Mouse (Mus musculus) embryo, embryonic 10 days (tissue): Measurements from ENCODE around the gene Elob.

ENCODE experiments used
- DNase-seq: peaks from one replicate; pipeline ENCODE4 v3.0.0-alpha.2; 2015; ENCODE audit warnings: low spot score

The Elob gene

DNA sequence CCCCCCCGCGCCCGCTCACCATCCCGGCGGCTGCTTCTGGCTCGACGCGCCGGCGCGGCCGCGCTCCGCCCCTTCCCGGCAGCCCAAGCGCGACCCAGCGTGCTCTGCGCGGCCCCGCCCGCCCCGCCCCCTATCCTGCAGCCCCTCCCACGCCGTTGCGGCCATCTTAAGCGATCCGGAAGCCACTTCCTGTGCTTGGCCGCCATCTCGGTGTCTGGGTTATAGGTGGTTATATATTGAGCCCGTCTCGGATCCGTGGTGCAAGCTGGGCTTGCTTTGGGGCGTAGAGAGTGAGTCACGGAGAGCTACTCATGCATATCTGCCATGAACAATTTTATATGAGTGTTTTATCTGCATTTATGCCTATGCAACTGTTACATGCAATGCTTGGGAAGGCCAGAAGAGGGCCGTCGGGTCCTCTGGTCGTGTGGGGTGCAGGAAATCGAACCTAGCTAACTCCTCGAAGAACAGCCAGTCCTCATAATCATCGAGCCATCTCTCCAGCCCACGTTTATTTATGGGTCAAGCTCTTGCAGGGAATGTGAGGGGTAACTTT is at the start of gene Elob:
Gene Elob, minus strand, starts transcription at position 73 of the 556 bp plus-strand sequence.
- DNase-seq = peak; percentile 93

DNA sequence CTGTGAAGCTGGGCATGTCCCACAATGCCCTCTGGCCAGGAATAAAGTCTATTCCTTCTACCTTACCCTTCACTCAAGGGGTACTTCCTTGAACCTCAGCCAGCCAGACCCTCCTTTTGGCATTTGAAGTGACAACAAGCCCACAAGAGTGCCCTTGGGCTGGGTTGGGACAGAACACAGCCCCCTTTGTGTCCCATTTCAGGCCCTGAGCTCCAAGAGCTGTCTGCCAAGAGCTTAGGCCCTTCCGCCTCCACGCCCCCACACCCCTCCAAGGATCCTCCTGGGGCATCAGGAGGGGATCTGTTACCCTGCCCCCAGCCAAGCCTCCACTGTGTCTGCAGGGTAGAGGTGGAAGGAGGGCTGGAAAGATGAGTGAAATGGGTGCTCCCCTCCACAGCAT is 48.2 kb upstream of the Elob start:
- DNase-seq = no peak

DNA sequence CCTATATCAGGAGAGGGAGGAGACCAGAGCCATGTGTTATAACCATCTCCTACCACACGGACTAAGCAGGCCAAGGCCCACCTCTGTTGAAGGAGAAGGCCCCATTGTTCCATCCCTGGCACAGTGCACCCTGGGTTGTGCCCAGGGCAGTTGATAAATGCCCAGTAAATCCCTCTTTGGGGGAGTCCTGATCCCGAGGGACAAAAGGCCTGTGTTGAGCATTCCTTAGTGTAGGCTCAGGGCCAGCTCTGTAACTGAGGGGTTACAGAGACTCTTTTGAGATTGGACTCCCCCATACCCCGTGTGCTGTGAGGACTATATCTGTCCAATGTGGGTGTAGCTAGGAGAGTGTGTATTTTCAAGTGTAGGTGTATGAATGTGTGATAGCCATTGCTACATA is 47.8 kb upstream of the Elob start:
- DNase-seq = no peak

DNA sequence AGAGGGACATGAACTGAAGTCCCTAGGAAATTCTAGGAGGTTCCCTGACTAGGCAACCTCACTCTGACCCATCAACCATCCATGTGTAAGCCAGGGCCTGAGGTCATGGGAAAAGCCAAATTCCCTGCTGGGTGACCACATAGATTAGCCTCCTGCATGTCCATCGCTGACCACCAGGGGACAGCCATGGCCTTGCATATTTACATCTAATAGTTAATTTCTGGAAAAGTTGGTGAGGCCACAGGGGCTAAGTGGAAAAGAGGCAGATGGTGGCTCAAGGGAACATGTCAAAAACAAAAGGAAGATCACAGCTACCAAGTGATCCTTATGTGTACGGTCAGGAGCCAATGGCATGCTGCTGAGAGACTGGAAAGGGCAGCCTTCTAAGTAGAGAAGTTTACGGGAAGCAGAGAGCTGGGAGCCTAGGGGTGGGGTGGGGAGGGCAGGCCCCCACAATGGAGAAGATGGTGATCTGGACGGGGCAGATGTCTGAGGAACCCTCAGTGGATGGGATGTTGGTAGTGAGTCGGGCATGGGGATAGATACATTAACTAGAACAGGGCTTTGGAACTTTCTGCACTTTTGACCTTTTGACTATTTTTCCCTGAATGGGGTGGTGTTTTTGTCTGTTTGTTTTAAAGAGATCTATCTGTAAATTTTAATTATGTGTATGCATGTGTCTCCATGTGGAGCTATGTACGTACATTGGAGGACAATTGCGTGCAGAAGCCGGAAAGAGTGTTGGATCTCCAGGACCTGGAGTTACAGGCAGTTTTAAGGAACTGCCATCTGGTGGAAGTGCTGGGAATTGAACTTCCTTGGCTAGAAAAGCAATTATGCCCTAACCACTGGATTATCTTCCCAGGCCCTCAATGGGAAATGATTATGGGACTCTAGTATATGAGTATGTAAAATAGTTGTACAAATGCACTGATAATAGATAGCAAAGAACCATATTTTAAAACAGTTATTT is 45.2 kb upstream of the Elob start:
- peak; percentile 86 for DNase-seq

DNA sequence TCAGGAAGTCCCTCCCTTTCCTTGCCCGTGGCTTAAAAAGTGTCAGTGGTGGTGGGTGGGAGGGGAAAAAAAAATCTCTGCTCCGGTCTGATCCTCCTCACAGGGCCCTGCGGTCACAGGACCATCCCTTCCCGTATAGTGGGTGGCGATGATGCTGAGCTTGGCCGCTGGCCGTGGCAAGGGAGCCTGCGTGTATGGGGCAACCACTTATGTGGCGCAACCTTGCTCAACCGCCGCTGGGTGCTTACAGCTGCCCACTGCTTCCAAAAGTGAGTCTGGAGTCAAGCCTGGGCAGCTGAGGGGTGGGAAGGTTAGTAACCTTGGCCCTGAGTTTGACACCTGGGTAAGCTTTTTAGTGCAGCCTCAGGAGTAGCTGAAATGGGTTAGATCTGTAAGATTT is 39.6 kb upstream of the Elob start:
- DNase-seq = no peak

DNA sequence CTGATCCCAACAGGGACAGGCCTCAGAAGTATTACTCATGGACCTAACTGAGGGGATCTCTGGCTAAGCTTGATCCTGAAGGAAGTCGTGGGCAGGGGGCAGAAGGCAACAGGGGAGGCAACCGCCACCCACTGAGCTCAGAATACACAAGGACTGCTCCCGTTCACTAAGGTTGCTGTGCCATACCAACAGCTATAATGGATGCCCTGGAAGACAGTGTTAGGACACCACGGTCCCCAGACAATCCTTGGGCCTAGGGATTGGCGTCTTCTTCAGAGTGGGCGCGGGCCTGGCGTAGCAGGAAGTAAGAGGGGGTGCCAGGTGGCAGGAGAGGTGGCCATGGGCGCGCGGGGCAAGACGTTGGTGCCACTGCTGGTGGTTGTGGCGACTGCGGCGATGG is 38.8 kb upstream of the Elob start, which contains the start of gene Prss21:
Gene Prss21, plus strand, starts transcription at position 301 of the 400 bp plus-strand sequence.
- DNase-seq = no peak

DNA sequence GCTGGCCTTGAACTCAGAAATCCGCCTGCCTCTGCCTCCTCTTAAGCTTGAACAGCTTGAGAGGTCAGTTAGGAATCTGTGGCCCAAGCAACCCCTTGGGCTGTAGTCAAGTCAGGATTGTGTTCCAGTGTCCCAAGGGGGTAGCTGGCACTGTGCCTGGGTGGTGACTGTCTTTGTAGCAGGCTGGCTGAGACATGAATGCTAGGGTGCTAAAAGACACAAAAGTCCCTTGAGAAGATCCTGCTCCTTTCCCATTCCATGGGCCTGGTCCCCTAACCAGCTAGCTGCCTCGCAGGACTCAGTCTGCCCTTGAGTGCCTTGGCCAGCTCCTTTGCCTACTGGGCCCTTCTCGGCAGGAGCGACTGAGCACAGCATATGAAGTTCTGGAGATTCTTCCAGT is 34.0 kb upstream of the Elob start:
- no peak for DNase-seq

DNA sequence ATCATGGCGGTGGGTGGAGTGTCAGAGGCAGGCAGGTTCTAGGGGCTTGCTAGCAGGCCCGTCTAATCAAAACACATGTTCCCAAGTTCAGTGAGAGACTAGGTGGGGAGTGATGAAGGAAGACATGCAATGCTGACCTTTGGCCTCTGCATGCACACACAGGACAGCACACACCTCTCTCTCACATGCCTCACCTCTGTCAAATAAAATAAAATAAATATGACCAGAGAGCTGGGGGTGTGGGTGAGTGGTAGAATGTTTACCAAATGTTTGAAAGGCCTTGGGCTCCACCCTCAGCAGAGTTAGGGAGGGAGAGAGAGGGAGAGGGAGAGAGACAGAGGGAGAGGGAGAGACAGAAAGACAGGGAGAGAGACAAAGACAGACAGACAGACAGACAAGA is 29.0 kb upstream of the Elob start:
- DNase-seq = no peak

DNA sequence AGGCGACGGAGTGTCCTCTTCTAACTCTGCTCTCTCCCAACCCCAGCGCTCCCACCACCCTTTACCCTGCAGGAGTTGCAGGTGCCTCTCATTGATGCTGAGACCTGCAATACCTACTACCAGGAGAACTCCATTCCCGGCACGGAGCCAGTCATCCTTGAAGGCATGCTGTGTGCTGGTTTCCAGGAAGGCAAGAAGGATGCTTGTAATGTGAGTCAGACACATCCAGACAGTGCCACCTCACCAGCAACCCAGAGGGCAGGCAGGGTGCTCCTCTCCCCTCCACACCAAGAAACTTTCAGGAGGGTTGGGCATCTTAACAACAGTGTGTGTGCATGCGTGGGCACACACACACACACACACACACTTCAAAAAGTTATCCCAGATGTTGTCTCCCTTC is 28.3 kb upstream of the Elob start:
- no peak for DNase-seq

DNA sequence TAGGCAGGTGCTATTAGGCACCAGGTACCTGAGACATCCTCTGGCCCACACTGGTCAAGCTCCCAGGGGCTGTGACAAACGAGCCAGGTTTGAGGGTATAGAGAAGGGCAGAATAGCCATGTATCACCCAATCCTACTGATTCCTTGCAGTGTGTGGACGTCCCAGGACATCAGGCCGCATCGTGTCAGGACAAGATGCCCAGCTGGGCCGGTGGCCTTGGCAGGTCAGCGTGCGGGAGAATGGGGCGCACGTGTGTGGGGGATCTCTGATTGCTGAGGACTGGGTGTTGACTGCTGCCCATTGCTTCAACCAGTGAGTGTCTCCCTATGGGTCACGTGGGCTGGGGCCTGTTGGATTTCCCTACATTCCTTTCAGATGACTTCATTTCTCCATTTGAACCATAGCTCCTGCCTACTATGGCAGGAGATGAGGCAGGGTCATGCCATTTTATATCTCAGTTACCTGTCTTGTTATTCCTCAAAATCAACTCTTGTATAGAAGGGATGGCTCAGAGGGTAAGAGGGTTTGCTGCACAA is 25.4 kb upstream of the Elob start:
- DNase-seq = no peak

DNA sequence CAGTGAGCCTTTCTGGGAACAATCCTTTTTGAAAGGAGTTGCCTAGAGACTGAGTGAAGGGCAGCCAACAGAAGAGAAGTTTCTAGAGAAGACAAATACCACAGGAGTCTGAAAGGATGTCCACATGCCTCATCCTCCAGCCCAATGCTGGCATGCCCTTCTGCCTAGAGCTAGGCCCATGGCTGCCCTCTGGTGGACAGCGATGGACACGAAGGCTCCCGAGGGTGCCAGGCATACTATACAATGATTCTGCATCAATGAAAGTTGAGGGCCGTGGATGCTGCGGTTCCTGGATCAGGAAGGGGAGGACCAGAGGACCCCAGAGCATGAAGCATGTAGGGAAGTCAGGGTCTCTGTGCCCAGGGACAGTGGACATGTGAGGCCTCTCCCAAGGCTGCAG is 24.4 kb upstream of the Elob start:
- peak; percentile 74 for DNase-seq

DNA sequence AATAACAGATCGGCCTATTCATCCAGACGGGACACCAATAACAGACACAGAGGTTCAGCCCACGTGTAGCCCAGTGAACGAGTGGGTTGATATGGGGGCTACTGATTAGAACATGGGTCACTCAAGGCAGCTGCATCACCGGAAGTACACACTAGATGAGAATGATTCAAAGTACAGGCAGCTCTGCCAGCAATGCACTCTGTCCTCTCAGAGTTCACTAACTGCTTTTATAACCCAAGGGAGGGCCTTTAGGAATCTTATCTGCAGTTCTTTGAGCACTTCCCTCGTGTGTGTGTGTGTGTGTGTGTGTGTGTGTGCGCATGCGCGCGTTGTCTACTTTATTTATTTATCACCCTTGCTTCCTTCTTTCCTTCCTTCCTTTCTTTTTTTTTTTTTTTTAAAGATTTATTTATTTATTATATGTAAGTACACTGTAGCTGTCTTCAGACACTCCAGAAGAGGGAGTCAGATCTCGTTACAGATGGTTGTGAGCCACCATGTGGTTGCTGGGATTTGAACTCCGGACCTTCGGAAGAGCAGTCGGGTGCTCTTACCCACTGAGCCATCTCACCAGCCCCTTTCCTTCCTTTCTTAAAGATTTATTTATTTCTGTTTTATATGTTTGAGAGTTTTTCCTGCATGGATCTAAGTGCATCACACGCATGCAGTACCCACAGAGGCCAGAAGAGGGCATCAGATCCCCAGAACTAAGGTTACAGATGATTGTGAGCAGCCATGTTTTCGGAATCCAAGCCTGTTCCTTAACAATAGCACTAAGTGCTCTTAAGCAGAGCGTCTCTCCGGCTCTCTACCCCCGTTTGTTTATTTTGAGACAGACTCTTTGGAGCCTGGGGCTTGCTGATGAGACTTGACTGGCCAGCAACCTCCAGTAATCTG is 22.2 kb upstream of the Elob start:
- DNase-seq = peak; percentile 86

DNA sequence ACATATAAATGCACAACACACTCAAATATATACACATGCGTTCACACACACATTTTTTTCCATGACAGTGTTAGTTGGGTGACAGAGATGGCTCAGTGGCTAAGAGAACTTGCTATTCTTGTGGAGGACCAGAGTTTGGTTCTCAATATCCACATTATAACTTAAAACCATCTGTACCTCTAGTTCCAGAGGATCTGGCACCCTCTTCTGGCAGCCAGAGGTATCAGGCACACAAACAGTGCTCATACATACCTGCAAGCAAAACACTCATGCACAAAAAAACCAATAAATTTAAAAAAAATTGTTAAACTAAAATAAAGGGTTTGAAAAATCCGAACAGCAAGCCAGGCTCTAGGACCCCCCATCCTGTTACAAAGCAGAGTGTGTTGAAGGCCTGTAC is 21.1 kb upstream of the Elob start:
- no peak for DNase-seq

DNA sequence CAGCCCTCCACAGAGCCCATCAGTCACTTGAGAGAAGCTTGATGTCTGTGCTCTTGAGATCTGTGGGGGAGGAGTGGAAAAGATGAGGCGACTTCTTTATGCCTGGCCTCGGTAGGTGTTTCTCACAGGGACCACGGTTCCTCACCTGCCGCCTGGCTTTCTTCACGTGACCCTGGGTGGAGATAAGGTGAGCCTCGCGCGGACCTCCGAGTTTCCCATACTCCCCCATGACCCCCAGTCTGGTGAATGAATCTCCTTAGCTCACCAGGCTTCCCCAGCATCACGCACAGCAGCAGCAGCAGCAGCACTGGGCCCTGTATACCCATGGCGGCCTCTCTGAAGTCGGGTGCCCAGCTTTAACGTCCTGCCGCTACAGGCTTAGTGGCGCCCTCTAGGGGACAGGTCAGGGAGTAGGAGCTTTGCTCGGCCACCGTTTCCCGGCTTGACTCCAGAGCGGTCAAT is 14.9 kb upstream of the Elob start, which contains the start of the genes Prss32 and Prss41:
Gene Prss32, plus strand, starts transcription at position 44 of the 462 bp plus-strand sequence.
Gene Prss41, minus strand, starts transcription at position 361 of the 462 bp plus-strand sequence.
- peak; percentile 73 for DNase-seq

DNA sequence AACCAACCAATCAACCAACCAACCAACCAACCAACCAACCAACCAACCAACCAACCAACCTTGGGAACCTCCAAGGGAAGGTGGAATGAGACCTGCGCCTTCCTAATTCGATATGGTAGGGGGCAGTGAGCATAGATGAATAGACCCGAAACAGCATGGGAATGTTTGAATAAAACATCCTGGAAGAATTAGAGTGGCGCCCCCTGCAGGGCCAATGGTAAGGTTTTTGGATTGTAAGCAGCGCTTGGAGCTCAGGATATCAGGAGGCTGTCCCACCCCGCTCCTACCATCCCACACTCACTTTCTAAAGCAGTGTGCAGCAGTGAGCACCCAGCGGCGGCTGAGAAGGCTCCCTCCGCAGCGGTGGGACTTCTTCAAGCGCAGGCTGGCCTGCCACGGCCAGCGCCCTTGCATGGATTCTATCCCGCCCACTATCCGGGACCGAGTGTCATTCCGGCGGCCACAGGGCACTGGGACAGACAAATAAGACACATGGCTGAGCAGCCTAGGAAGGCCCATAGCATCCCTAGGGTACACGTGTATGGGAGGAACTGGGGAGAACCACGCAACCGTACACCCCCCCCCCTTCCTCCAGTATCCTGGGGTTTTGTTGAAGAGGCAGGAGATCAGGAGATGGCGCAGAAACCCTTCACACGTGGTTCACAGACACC is 14.3 kb upstream of the Elob start:
- no peak for DNase-seq

DNA sequence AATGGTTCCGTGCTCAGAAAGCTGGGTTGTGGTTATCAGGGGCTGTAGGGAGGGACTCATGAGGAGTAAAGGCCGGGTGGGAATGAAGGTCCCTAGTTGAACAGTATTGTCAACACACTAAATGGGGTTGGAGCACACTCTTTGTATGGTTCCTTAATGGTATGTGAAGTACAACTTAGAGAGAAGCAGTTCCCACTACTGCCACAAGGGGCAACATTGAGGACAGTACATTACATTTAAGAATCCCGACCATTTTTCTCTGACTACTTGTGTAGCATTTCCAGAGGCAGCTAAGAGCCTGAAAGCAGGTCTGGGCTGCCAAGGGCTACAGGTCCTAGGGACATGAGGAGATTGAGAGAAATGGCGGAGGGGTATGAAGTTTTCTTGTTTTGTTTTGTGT is 12.2 kb upstream of the Elob start:
- peak; percentile 89 for DNase-seq

DNA sequence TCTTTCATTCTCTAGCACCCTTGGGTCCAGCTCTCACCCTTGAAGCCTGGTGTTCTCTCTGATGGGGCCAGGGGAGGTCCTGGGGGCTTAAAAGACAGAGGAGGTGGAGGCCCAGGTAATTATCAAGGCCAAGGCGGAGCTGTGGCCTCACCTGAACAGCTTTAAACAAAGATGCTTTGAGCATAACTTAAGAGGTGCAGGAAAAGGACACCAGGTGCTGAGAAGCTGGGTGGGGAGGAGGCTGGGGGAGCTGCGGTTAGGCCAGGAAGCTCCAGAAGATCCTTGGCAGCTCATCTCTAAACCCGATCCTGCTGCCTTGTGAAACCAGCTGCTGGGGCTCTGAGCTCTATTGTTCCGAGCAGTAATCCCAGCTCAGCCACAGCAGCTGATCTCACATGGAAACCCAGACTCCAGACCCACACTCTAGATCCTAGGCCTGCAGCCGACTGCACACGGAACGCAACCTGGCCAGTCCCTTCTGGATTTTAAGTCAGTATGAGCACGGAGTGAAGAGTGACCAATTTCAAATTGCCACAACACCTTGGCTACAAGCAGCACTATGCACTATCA is 7.2 kb upstream of the Elob start, which contains the start of gene Prss33:
Gene Prss33, minus strand, starts transcription at position 51 of the 570 bp plus-strand sequence.
- no peak for DNase-seq

DNA sequence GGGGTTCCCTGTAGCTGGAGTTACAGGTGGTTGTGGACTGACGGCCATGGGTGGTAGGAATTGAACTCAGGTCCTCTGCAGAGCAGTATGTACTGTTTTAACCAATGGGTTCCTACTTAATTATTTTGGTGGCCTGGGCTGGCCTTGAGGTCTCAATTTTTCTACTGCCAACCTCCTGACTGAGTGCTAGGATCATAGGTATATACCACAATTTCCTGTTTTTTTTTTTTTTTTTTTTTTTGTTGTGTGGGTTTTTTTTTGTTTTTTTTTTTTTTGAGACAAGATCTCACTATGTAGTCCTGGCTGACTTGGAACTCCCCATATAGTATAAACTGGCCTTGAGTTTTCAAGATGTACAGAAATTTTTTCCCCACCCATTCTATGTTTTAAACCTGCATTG is 2.3 kb upstream of the Elob start:
- no peak for DNase-seq

DNA sequence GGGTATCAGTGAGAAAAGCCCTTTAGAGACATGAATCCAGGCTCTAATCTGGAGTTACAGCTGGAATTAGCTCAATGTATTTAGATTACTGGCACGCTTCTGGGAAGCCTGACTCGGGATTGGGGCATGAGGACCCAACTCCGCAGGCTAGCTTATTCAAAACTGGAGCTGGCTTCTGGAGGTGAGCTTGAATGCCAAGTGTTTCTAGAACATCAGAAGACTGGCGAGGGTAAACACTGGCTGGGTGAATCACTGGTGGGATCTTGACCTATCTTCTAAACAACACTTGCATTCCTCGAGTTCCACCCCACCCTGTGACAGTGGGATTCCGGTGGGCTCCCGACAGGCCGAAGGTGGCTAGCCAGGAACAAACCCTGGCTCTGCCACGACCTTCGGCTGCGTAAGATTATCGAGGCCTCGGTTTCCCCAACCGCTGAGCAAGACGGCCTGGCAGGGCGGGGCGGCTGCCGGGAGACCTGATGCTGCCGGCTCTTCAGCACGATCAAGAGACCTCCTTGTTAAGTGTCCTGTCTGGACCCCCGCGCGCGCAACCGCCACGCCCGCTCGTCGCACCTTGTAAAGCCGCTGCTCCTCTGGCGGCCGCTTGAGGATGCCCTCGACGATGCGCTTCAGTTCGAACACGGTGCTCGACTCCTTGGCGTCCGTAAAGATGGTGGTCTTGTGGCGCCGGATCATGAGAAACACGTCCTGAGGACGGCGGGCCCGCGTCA is 500 bp downstream of the Elob start:
- peak; percentile 76 for DNase-seq

DNA sequence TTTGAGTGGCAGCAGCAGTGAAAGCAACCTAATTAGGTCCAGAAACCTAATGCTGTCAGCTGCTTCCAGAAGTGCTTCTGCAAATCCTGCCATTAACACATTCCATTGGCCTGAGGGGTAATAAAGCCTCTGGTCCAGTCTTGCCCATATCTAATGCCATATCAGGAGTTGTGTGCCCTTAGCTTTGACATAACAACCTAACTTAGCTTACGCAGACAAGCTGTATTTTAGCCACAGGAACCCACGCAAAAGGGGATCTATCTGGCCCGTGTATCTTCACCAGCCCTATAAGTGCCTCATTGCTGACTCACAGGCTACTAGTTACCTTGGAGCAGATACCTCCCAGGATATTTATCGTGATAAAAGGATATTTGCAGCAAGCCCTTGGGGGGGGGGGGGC is 3.3 kb downstream of the Elob start:
- no peak for DNase-seq
